In genomic region chr6:29684686-29685085, GRCm38 (mm10) we compare ENCODE assay signal across 30 mouse cellular contexts. TPM values are rescaled to one million over a fixed set of nuclear protein-coding genes. Genes with fewer than 3 reads are reported as not detected.
"Had no signal": no experiment of that assay in that cellular context is flagged by ENCODE, and none has a peak within 500 bp of the region (broad histone marks: within the 10 kb centered on the region; RNA-seq: fewer than 3 reads in every experiment).

No protein-coding gene starts in this region.

- H3K27me3 ChIP-seq: heart, embryonic 12.5 days; heart, embryonic 15.5 days; hindbrain, embryonic 12.5 days; hindbrain, embryonic 15.5 days; intestine, embryonic 15.5 days; kidney, embryonic 15.5 days had no signal

- H3K36me3 ChIP-seq: heart, embryonic 12.5 days; heart, embryonic 13.5 days; heart, embryonic 15.5 days; hindbrain, embryonic 10.5 days; hindbrain, embryonic 12.5 days; hindbrain, embryonic 13.5 days; hindbrain, embryonic 15.5 days; intestine, embryonic 15.5 days; kidney, embryonic 15.5 days had no signal

- H3K4me1 ChIP-seq: heart, embryonic 12.5 days; heart, embryonic 13.5 days; heart, embryonic 15.5 days; hindbrain, embryonic 12.5 days; hindbrain, embryonic 15.5 days; intestine, embryonic 15.5 days had no signal

- H3K4me3 ChIP-seq: heart, embryonic 12.5 days; heart, embryonic 13.5 days; heart, embryonic 15.5 days; hindbrain, embryonic 10.5 days; hindbrain, embryonic 12.5 days; hindbrain, embryonic 13.5 days; hindbrain, embryonic 15.5 days; intestine, embryonic 15.5 days; kidney, embryonic 15.5 days; layer of hippocampus, adult 2 months; left cerebral cortex, adult 2 months had no signal

- DNase-seq: heart, postnatal 10 days; heart, postnatal 14 days; heart, postnatal 36 days; heart, postnatal 4 days; kidney, adult 11 months; kidney, adult 18-20 months; kidney, adult 8-10 months; kidney, adult 9 months; kidney, postnatal 10 days; kidney, postnatal 14 days; kidney, postnatal 25 days; kidney, postnatal 36 days; kidney, postnatal 4 days; layer of hippocampus, adult 9-11 months; layer of hippocampus, postnatal 36 days had no signal

- H3K27ac ChIP-seq: heart, embryonic 13.5 days; heart, embryonic 15.5 days; hindbrain, embryonic 10.5 days; hindbrain, embryonic 12.5 days; hindbrain, embryonic 13.5 days; hindbrain, embryonic 14.5 days; hindbrain, embryonic 15.5 days; hindbrain, postnatal 0 days; intestine, embryonic 15.5 days; kidney, embryonic 15.5 days; kidney, postnatal 0 days; layer of hippocampus, adult 2 months; left cerebral cortex, adult 2 months had no signal

RNA-seq across cellular contexts. Expression of gene Smo, which starts 50.6 kb away (rescaled TPM):
- polyA plus RNA-seq: inflammation-experienced regulatory T-cells, adult 6 months had no signal
